Mouse (Mus musculus) common myeloid progenitor, adult 5-6 weeks (primary cell): Measurements from ENCODE around the gene Scyl1. TPM values are rescaled to one million over a fixed set of nuclear protein-coding genes. Genes with fewer than 3 reads are reported as not detected.

Experiments used
- ATAC-seq: replicated peaks from 2 replicates; pipeline ENCODE4 v1.8.0; 2016; ENCODE audit warnings: low read depth, mild to moderate bottlenecking, moderate TSS enrichment, inconsistent platforms; ENCODE audit not compliant: poor library complexity, severe bottlenecking
- total RNA-seq: library from RNA; stranded (forward); fragments of 200-1000, 187-1606 nt; gene quantifications from 2 replicates; pipeline ENCODE4 v1.2.3, GENCODE M21; 2017

The Scyl1 gene
- total RNA-seq, 1 experiment from 2014 or later: 30.9 TPM

GRCm38 (mm10) chr19:5789066-5789465 lies 17.8 kb upstream of the Scyl1 start:
- no peak for ATAC-seq

GRCm38 (mm10) chr19:5788620-5789019 lies 17.4 kb upstream of the Scyl1 start:
- no peak for ATAC-seq

- ATAC-seq: no peak
Observed at GRCm38 (mm10) chr19:5787920-5788319, 16.7 kb upstream of the Scyl1 start.

GRCm38 (mm10) chr19:5787128-5787635 lies 16.0 kb upstream of the Scyl1 start:
- ATAC-seq: peak; percentile 93

- peak; percentile 81 for ATAC-seq
Observed at GRCm38 (mm10) chr19:5786441-5787114, 15.4 kb upstream of the Scyl1 start.

- no peak for ATAC-seq
Observed at GRCm38 (mm10) chr19:5784958-5785577, 13.8 kb upstream of the Scyl1 start.

GRCm38 (mm10) chr19:5782121-5782520 lies 10.9 kb upstream of the Scyl1 start:
- ATAC-seq: no peak

GRCm38 (mm10) chr19:5781532-5781931 lies 10.3 kb upstream of the Scyl1 start:
- ATAC-seq: no peak

GRCm38 (mm10) chr19:5780203-5780602 lies 9.0 kb upstream of the Scyl1 start:
- ATAC-seq: no peak

GRCm38 (mm10) chr19:5778312-5778711 lies 7.1 kb upstream of the Scyl1 start:
- no peak for ATAC-seq

- ATAC-seq: no peak
Observed at GRCm38 (mm10) chr19:5777387-5778032, 6.3 kb upstream of the Scyl1 start.

GRCm38 (mm10) chr19:5770311-5770710 lies 908 bp downstream of the Scyl1 start:
- no peak for ATAC-seq

- no peak for ATAC-seq
Observed at GRCm38 (mm10) chr19:5767271-5767670, 3.9 kb downstream of the Scyl1 start.

GRCm38 (mm10) chr19:5763163-5763562 lies 8.1 kb downstream of the Scyl1 start:
- no peak for ATAC-seq

- no peak for ATAC-seq
Observed at GRCm38 (mm10) chr19:5758878-5759403, 12.3 kb downstream of the Scyl1 start.

GRCm38 (mm10) chr19:5756991-5757636 lies 14.1 kb downstream of the Scyl1 start:
- ATAC-seq: no peak

GRCm38 (mm10) chr19:5756321-5756985 lies 14.8 kb downstream of the Scyl1 start:
- ATAC-seq: no peak

- no peak for ATAC-seq
Observed at GRCm38 (mm10) chr19:5751742-5752141, 19.5 kb downstream of the Scyl1 start.

GRCm38 (mm10) chr19:5750951-5751350 lies 20.3 kb downstream of the Scyl1 start:
- no peak for ATAC-seq

GRCm38 (mm10) chr19:5749476-5749875 lies 21.7 kb downstream of the Scyl1 start:
- no peak for ATAC-seq
